Mouse (Mus musculus) ES-Bruce4 (cell line): ENCODE measurements around the gene Olfr317. TPM values are rescaled to one million over a fixed set of nuclear protein-coding genes. Genes with fewer than 3 reads are reported as not detected.
"Not testable (repeated sequence)": the region's sequence is repeated elsewhere in the genome, so short reads cannot be mapped to it uniquely, and the experiment has no call there.

ENCODE experiments used
- H3K27ac ChIP-seq: 2 replicates; pipeline ENCODE4 v1.5.1; 2012; ENCODE audit warnings: low read length, inconsistent platforms; ENCODE audit not compliant: insufficient read depth
- H3K27me3 ChIP-seq: 2 replicates; pipeline ENCODE4 v1.6.1; 2012; ENCODE audit warnings: mild to moderate bottlenecking, low read length, inconsistent platforms; ENCODE audit not compliant: control insufficient read depth, poor library complexity, insufficient read depth, severe bottlenecking
- H3K36me3 ChIP-seq: 2 replicates; pipeline ENCODE4 v1.6.1; 2012; ENCODE audit warnings: inconsistent platforms, mild to moderate bottlenecking, low read length, moderate library complexity; ENCODE audit not compliant: control insufficient read depth, poor library complexity, insufficient read depth, severe bottlenecking
- H3K4me1 ChIP-seq: one replicate; pipeline ENCODE4 v1.8.1; 2011; ENCODE audit warnings: low read length; ENCODE audit not compliant: control insufficient read depth, insufficient read depth
- H3K4me3 ChIP-seq: 2 replicates; pipeline ENCODE4 v1.5.1; 2011; ENCODE audit warnings: low read depth, mild to moderate bottlenecking, low read length
- H3K9ac ChIP-seq: 2 replicates; pipeline ENCODE4 v1.6.1; 2012; ENCODE audit warnings: low read depth, mild to moderate bottlenecking, inconsistent platforms; ENCODE audit not compliant: poor library complexity, severe bottlenecking
- H3K9me3 ChIP-seq: replicated peaks from 2 replicates; pipeline ENCODE4 v1.6.1; 2012; ENCODE audit warnings: mild to moderate bottlenecking, low read length, inconsistent platforms; ENCODE audit not compliant: control insufficient read depth, poor library complexity, insufficient read depth, severe bottlenecking
- CTCF ChIP-seq: IDR thresholded peaks from one replicate; pipeline ENCODE4 v1.8.1; 2011; ENCODE audit warnings: low read depth, low read length
- EP300 ChIP-seq: IDR thresholded peaks from 2 replicates; pipeline ENCODE4 v1.6.1; 2011; ENCODE audit warnings: low read depth, low read length; ENCODE audit not compliant: insufficient read depth
- POLR2A ChIP-seq: IDR thresholded peaks from one replicate; pipeline ENCODE4 v1.8.1; 2011; ENCODE audit warnings: low read length; ENCODE audit not compliant: insufficient read depth
- polyA plus RNA-seq: library from polyadenylated mRNA; stranded (reverse); fragments of >200 nt; gene quantifications from 2 replicates; pipeline ENCODE4 v1.2.4, GENCODE M21; 2011; ENCODE audit warnings: low read depth; ENCODE audit not compliant: missing spikeins, insufficient read depth, insufficient read length

Gene Olfr317
- polyA plus RNA-seq, 1 experiment: not detected

GRCm38 (mm10) chr11:58752434-58752833 lies 13.4 kb upstream of the Olfr317 start, which contains the start of gene Olfr316:
TSS of gene Olfr316 (plus strand) at chr11:58752734.
- no peaks in the 10 kb centered on the region for H3K27me3 ChIP-seq
- no peak within 1 kb of the TSS for H3K9ac ChIP-seq
- H3K36me3 ChIP-seq: no peaks in the 10 kb centered on the region
- H3K4me3 ChIP-seq: no peak within 1 kb of the TSS
- TF ChIP-seq CTCF: no peak
- no peak for TF ChIP-seq POLR2A
- no peak for TF ChIP-seq EP300
- H3K4me1 ChIP-seq: no peaks in the 10 kb centered on the region
- no peak within 1 kb of the TSS for H3K27ac ChIP-seq
- no peaks in the 10 kb centered on the region; the same call in 1 of the 2 replicates for H3K9me3 ChIP-seq

- H3K27ac ChIP-seq, H3K9ac ChIP-seq, H3K9me3 ChIP-seq, H3K36me3 ChIP-seq, H3K27me3 ChIP-seq, H3K4me3 ChIP-seq, H3K4me1 ChIP-seq: not testable (repeated sequence)
These were observed 12.1 kb upstream of the Olfr317 start for GRCm38 (mm10) chr11:58751096-58751495.

- H3K4me1 ChIP-seq: no peaks in the 10 kb centered on the region
- no peak overlapping the region for H3K27ac ChIP-seq
- no peak overlapping the region for H3K4me3 ChIP-seq
- no peak for TF ChIP-seq POLR2A
- H3K9me3 ChIP-seq: no peaks in the 10 kb centered on the region
- H3K9ac ChIP-seq: no peak overlapping the region
- H3K27me3 ChIP-seq: no peaks in the 10 kb centered on the region
- H3K36me3 ChIP-seq: no peaks in the 10 kb centered on the region
These were observed 5.6 kb downstream of the Olfr317 start for GRCm38 (mm10) chr11:58733372-58733771.

GRCm38 (mm10) chr11:58727896-58728650 lies 10.9 kb downstream of the Olfr317 start:
- H3K9ac ChIP-seq, H3K27me3 ChIP-seq, H3K36me3 ChIP-seq, H3K9me3 ChIP-seq, H3K27ac ChIP-seq, H3K4me3 ChIP-seq, H3K4me1 ChIP-seq: not testable (repeated sequence)

- no peak within 1 kb of the TSS for H3K9ac ChIP-seq
- TF ChIP-seq POLR2A: no peak
- TF ChIP-seq EP300: no peak
- no peak for TF ChIP-seq CTCF
- H3K4me3 ChIP-seq: no peak within 1 kb of the TSS
These were observed 15.1 kb downstream of the Olfr317 start, which contains the start of gene Olfr318 for GRCm38 (mm10) chr11:58723914-58724313. TSS of gene Olfr318 (minus strand) at chr11:58724014.

GRCm38 (mm10) chr11:58719701-58720100 lies 19.3 kb downstream of the Olfr317 start:
- Histone ChIP-seq H3K36me3 (no peaks in the 10 kb centered on the region), H3K9ac (no peak overlapping the region), H3K9me3 (peaks cover 21% of the 10 kb centered on the region), H3K27me3 (no peaks in the 10 kb centered on the region), H3K4me3 (no peak overlapping the region), H3K27ac (no peak overlapping the region), H3K4me1 (no peaks in the 10 kb centered on the region)
- no peak for TF ChIP-seq POLR2A
- no peak for TF ChIP-seq EP300
- no peak for TF ChIP-seq CTCF

More at GRCm38 (mm10) chr11:58723914-58724313, 15.1 kb downstream of the Olfr317 start, which contains the start of gene Olfr318:
- H3K27me3 ChIP-seq: no peaks in the 10 kb centered on the region
- no peak within 1 kb of the TSS for H3K27ac ChIP-seq
- H3K36me3 ChIP-seq: no peaks in the 10 kb centered on the region
- H3K4me1 ChIP-seq: no peaks in the 10 kb centered on the region
- H3K9me3 ChIP-seq: peaks cover under 1% of the 10 kb centered on the region; the same call in 1 of the 2 replicates

- not testable (repeated sequence) for H3K36me3 ChIP-seq, H3K27ac ChIP-seq, H3K9ac ChIP-seq
These were observed 21.3 kb downstream of the Olfr317 start for GRCm38 (mm10) chr11:58717723-58718122.

More at GRCm38 (mm10) chr11:58717723-58718122, 21.3 kb downstream of the Olfr317 start:
- peaks cover 21% of the 10 kb centered on the region for H3K9me3 ChIP-seq
- not testable (repeated sequence) for H3K4me1 ChIP-seq, H3K4me3 ChIP-seq, H3K27me3 ChIP-seq
